ENCODE assay signal across 8 mouse cellular contexts in genomic region chr2:26315072-26315924, GRCm38 (mm10). TPM values are rescaled to one million over a fixed set of nuclear protein-coding genes. Genes with fewer than 3 reads are reported as not detected.
A peak's percentile ranks its signal among the peaks of the same experiment; 100 is the strongest.
DNase-seq lines count a peak whose midpoint lies in the region; ATAC-seq and TF ChIP-seq lines count a peak whose summit lies in the region.

Gpsm1 (plus strand) TSS chr2:26315515.

- H3K9me3 ChIP-seq in forebrain, embryonic 14.5 days (replicated peaks; ENCODE audit: control insufficient read depth, low read length): no peaks in the 10 kb centered on the region
- no peaks in the 10 kb centered on the region for H3K9me3 ChIP-seq in lung, embryonic 15.5 days

- H3K9ac ChIP-seq in forebrain, embryonic 14.5 days (ENCODE audit: low read length): peak within 1 kb of the TSS; percentile 98
- H3K9ac ChIP-seq in lung, embryonic 15.5 days: peak within 1 kb of the TSS; percentile 84

- H3K4me1 ChIP-seq in brown adipose tissue, adult 24 weeks (ENCODE audit: control insufficient read depth, insufficient read depth, insufficient read length, low read length): 0 out of 2 replicates have a peak, but pooled peaks cover 3% of the 10 kb centered on the region
- H3K4me1 ChIP-seq in forebrain, embryonic 14.5 days (ENCODE audit: control insufficient read depth, insufficient read depth, low read length): peaks cover 26% of the 10 kb centered on the region
- H3K4me1 ChIP-seq in lung, embryonic 15.5 days: peaks cover 57% of the 10 kb centered on the region
- H3K4me1 ChIP-seq in olfactory bulb, adult 2 months (ENCODE audit: control insufficient read depth, insufficient read depth, low read length): peaks cover 53% of the 10 kb centered on the region
- peaks cover 42% of the 10 kb centered on the region for H3K4me1 ChIP-seq in thymus, adult 2 months (replicated peaks; ENCODE audit: control insufficient read depth, insufficient read depth, low read length)

- peak within 1 kb of the TSS; percentile 20; the same call in 1 of the 2 replicates for H3K27ac ChIP-seq in brown adipose tissue, adult 24 weeks (replicated peaks; ENCODE audit: low read depth, low read length)
- peak within 1 kb of the TSS; percentile 96 for H3K27ac ChIP-seq in forebrain, embryonic 14.5 days (ENCODE audit: low read depth, low read length)
- H3K27ac ChIP-seq in lung, embryonic 15.5 days: peak within 1 kb of the TSS; percentile 97
- H3K27ac ChIP-seq in olfactory bulb, adult 2 months (ENCODE audit: insufficient read depth, low read depth, low read length): peak within 1 kb of the TSS; percentile 83
- H3K27ac ChIP-seq in thymus, adult 2 months (ENCODE audit: control insufficient read depth, insufficient read depth, low read length): no peak within 1 kb of the TSS

- H3K36me3 ChIP-seq in forebrain, embryonic 14.5 days (ENCODE audit: control insufficient read depth, insufficient read depth, low read length): peaks cover 6% of the 10 kb centered on the region
- H3K36me3 ChIP-seq in lung, embryonic 15.5 days: no peaks in the 10 kb centered on the region
- H3K36me3 ChIP-seq in thymus, adult 2 months (ENCODE audit: control insufficient read depth, insufficient read depth, low read length): no peaks in the 10 kb centered on the region

- under 1% methylated on average over 56 of the region's 66 CpGs for WGBS in forebrain, embryonic 14.5 days
- under 1% methylated on average over 48 of the region's 66 CpGs for WGBS in lung, embryonic 15.5 days
- under 1% methylated on average over 65 of the region's 66 CpGs for WGBS in olfactory bulb, adult 2 months
- under 1% methylated on average over 60 of the region's 66 CpGs for WGBS in thymus, adult 2 months

- 0 out of 2 replicates have a peak, but pooled peaks have one; percentile 70 for TF ChIP-seq POLR2A in olfactory bulb, adult 2 months (IDR thresholded peaks at IDR 0.05; ENCODE audit: insufficient read depth, low read depth, low read length)
- TF ChIP-seq POLR2A in thymus, adult 2 months (IDR thresholded peaks at IDR 0.05; ENCODE audit: control insufficient read depth, extremely low read depth, insufficient read depth, low read length, poor library complexity): peak; percentile 30; the same call in 1 of the 2 replicates

- peak within 1 kb of the TSS; percentile 95 for H3K4me2 ChIP-seq in forebrain, embryonic 14.5 days (ENCODE audit: low read length)
- H3K4me2 ChIP-seq in lung, embryonic 15.5 days: peak within 1 kb of the TSS; percentile 68

- TF ChIP-seq CTCF in olfactory bulb, adult 2 months (IDR thresholded peaks at IDR 0.05; ENCODE audit: insufficient read depth, low read depth, low read length): no peak
- no peak for TF ChIP-seq CTCF in thymus, adult 2 months (IDR thresholded peaks at IDR 0.05; ENCODE audit: borderline replicate concordance, control insufficient read depth, extremely low read depth, insufficient read depth, low read length, poor library complexity)

- ATAC-seq in forebrain, embryonic 14.5 days: peak; percentile 89
- peak; percentile 71 for ATAC-seq in lung, embryonic 15.5 days (ENCODE audit: borderline replicate concordance, extremely low read depth, low FRiP score, low TSS enrichment)

- peak; percentile 40 to 56 for DNase-seq in CD8-positive naive resting alpha-beta T cell, adult 2 months (ENCODE audit: low read depth in 2 of 2, low spot score in 2 of 2)
- peak; percentile 87 for DNase-seq in forebrain, embryonic 14.5 days (ENCODE audit: low spot score)
- peak; percentile 89 to 90 for DNase-seq in heart, postnatal 14 days
- peak in 1 of 2 experiments; percentile 69 for DNase-seq in layer of hippocampus, adult 18-20 months (ENCODE audit: low spot score in 2 of 2)
- DNase-seq in thymus, adult 2 months: peak; percentile 70

- H3K4me3 ChIP-seq in brown adipose tissue, adult 24 weeks (ENCODE audit: insufficient read depth, low read depth, low read length): peak within 1 kb of the TSS; percentile 76
- peak within 1 kb of the TSS; percentile 87 for H3K4me3 ChIP-seq in forebrain, embryonic 14.5 days (ENCODE audit: low read depth, low read length)
- H3K4me3 ChIP-seq in lung, embryonic 15.5 days: peak within 1 kb of the TSS; percentile 68
- peak within 1 kb of the TSS; percentile 85 for H3K4me3 ChIP-seq in olfactory bulb, adult 2 months (ENCODE audit: insufficient read depth, low read depth, low read length)
- H3K4me3 ChIP-seq in thymus, adult 2 months (ENCODE audit: control insufficient read depth, insufficient read depth, low read length): peak within 1 kb of the TSS; percentile 84

- no peaks in the 10 kb centered on the region for H3K27me3 ChIP-seq in forebrain, embryonic 14.5 days (replicated peaks; ENCODE audit: control insufficient read depth, insufficient read depth, low read length)
- H3K27me3 ChIP-seq in lung, embryonic 15.5 days: no peaks in the 10 kb centered on the region
- no peaks in the 10 kb centered on the region for H3K27me3 ChIP-seq in thymus, adult 2 months (ENCODE audit: control insufficient read depth, insufficient read depth, low read length)

- intact Hi-C loops in heart, postnatal 14 days (cut with DNase I): loop anchor here (5.0 kb wide), 1 partner anchor 37 kb away; the partner anchor contains the start of gene Dnlz

RNA-seq across cellular contexts. Expression of gene Gpsm1, which starts in this region (rescaled TPM):
- polyA plus RNA-seq in brown adipose tissue, adult 24 weeks (2012; ENCODE audit: insufficient read depth, insufficient read length, missing spikeins): 0.91 and 1.6 TPM in 2 replicates
- polyA plus RNA-seq in forebrain, embryonic 14.5 days (2014; fragmentation: Nextera tagmentation; extraction: Ambion mirVana): 56.0 and 63.6 TPM in 2 replicates
- 100 to 1,000 TPM; 200 to 237 TPM for total RNA-seq in heart, postnatal 14 days (2021)
- total RNA-seq in layer of hippocampus, adult 18-20 months (2021): 10 to 100 TPM; 37.4 to 38.4 TPM
- 54.6 and 55.3 TPM in 2 replicates for polyA plus RNA-seq in lung, embryonic 15.5 days (2015; fragmentation: Nextera tagmentation; extraction: Ambion mirVana)
- polyA plus RNA-seq in olfactory bulb, adult 2 months (2012; ENCODE audit: insufficient read depth, insufficient read length, low replicate concordance, missing spikeins): 357 TPM in 1 of 2 replicates, not detected in the other
- 39.7 and 57.7 TPM in 2 replicates for polyA plus RNA-seq in thymus, adult 2 months (2012; rRNA removed)

Comparison
In these comparisons a context has a peak if more than half of its experiments do, and no peak if none do; other contexts are left out.
1. RNA of gene Gpsm1 (total RNA-seq): 200 to 237 TPM in heart, postnatal 14 days; 37.4 to 38.4 TPM in layer of hippocampus, adult 18-20 months; every median in the first group is over 4 times any median in the second.
2. RNA of gene Gpsm1 (polyA plus RNA-seq): 357 TPM in olfactory bulb, adult 2 months, 39.7 to 57.7 TPM in thymus, adult 2 months, 56.0 to 63.6 TPM in forebrain, embryonic 14.5 days and 54.6 to 55.3 TPM in lung, embryonic 15.5 days; 0.91 to 1.6 TPM in brown adipose tissue, adult 24 weeks; every median in the first group is over 10 times any median in the second.
3. Peak in every context shown above with its lines, with median percentiles within 50 percentile points of each other: H3K4me3 ChIP-seq.